Mouse (Mus musculus) spleen, embryonic (tissue): ENCODE results near the gene Npcd.

Experiments
- CTCF ChIA-PET: fragments of 350-600 bp; sonication (Branson Sonifier 250); formaldehyde crosslinking; loops from one replicate; lab custom pipeline; 2022; lab: Charles Lee

Gene Npcd

GRCm38 (mm10) chr15:79805246-79805645, 28.8 kb downstream of the Npcd start:
- CTCF ChIA-PET, result no interaction called here

- CTCF ChIA-PET, result interaction anchor here (0.6 to 1.0 kb wide), 2 partner anchors 10 to 15 kb away, joined by 3 read pairs; no protein-coding TSS in a partner anchor
Measured at GRCm38 (mm10) chr15:79804352-79805071, 29.5 kb downstream of the Npcd start, which contains the start of gene Nptxr. Gene Nptxr, minus strand, starts transcription at chr15:79804766.

GRCm38 (mm10) chr15:79803533-79804351, 30.3 kb downstream of the Npcd start:
- CTCF ChIA-PET, result interaction anchor here (1.0 kb wide), 1 partner anchor 11 kb away, joined by 3 read pairs; no protein-coding TSS in a partner anchor

DNA sequence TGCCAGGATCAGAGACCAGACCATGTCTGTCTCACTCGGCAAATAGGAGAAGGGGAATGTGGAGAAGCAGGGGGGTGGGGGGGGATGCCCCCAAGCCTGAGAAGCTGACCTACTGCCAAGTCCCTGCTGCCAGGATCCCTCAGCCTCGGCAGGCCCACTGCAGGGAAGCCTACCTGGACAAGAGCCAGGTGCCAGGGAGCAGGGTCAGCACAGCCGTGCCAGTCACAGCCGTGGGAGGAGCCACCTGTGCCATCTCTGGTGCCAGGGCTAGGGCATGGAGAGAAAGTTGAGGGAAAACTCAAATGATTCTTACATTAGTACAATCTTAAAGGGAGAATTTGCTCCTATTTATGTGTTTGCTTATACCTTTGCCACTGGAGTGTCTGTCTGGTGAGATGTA, 31.7 kb downstream of the Npcd start:
- CTCF ChIA-PET, result interaction anchor here (0.6 kb wide), 1 partner anchor 1596 kb away, joined by 3 read pairs; no protein-coding TSS in a partner anchor

DNA sequence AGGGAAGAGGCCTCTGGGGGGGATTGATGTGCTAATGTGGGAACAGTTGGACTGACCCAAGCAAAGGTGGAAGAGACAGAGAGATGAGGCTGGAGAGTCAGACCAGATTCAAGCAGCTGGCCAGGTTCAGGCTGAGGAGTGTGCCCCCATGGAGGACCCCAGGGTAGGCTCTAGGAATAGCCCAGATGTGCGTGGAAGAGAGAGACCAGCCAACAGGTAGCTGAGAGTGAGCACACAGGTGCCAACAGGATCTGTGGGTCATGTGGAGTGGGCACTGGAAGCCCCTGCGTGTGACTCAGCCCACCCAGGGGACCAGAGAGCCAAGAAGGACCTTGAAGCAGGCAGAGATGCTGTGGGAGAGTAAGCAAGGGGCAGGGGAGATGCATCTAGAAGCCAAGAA, 32.4 kb downstream of the Npcd start:
- CTCF ChIA-PET, result no interaction called here

DNA sequence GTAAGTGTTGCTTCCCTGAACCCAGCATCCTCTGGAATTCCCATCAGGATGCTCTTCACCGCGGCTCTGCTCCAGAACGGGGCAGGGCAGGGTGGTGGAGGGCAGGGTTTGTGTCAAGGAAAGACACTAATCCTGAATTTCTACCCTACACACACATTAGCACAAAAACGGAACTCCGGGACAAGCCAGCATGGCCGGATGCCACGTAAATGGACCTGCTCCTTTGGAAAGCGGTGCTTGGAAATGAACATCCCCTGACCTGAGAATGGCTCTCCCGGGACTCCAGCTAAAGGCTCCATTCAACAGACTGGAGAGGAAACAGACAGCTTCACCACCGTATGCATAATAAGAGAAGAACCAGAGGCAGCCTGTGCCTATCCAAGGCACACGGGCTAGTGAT, 33.3 kb downstream of the Npcd start:
- CTCF ChIA-PET, result no interaction called here

DNA sequence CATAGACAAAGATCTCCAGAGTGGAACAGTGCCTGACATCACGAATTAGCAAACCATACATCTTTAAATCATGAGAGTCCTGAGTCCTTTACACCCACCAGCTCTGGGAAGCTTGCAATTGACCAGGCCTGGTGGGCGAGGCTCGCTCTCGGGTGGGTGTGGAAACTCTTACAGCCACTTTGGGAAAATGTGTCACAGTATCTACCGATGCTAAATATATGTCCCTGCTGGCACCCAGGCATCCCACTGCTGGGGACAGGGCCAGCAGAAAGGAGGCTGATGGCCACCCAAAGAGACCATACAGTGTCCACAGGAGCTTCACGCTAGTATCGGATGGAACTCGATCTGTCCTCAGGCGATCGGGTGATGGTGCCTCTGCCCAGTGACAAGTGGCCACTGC, 35.4 kb downstream of the Npcd start:
- CTCF ChIA-PET, result no interaction called here

DNA sequence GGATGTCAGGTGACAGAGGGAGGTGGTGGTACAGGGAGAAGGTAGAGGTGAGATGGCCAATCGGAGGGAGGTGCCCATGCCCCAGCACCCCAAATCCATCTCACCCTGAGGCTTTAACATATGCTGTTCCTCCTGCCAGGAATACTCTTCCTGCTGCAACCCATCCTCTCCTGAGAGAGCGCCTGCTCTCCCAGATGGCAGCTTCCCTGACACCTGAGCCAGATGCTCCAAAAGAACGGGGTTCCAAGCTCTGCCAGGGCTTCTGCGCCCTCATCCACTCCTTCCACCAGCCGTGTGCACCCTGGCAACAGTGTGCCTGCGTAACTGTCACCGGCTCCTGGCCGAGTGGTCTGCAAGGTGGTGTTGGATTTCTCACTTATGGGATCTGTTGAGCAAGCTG, 36.4 kb downstream of the Npcd start:
- CTCF ChIA-PET, result no interaction called here

DNA sequence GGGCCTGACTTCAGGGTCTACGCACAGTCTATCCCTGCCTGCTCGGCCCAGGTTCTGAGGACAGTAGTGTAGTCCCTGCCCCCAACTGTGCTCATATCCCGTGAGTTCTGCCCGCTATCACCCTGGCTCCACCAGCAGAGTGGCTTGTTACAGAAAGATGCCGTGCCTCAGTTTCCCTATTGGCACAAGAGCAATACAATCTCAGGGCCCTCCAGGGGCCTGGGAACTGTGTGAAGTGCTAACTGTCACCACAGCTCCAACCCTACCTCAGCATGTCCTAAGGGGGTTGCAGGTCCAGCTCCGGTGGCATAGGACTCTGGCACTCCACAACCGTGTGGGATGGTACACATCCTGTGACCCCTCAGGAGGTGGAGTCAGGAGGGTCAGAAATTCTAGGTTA, 36.9 kb downstream of the Npcd start:
- CTCF ChIA-PET, result no interaction called here

GRCm38 (mm10) chr15:79796256-79796655, 37.8 kb downstream of the Npcd start:
- CTCF ChIA-PET, result no interaction called here

DNA sequence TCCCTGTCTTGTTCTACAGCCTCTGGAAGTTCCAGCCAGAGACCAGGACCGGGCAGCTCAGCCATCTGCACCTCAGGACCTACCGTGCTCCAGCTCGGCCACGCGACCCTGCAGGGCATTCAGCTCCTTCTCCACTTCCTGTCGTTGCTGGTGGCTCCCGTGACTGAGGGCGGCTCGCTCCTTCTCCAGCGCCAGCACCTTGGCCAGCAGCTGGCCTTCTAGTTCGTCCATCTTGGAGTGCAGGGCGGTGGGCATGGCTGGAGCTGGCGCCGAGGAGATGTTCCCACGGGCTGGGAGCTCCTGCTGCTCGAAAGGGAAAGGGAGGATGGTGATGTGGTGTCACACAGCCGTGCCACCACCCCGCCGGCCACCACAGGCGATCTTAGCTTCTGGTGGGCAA, 39.9 kb downstream of the Npcd start:
- CTCF ChIA-PET, result no interaction called here

GRCm38 (mm10) chr15:79793076-79793475, 41.0 kb downstream of the Npcd start:
- CTCF ChIA-PET, result interaction anchor here (0.5 to 0.7 kb wide), 2 partner anchors 373 to 1476 kb away, joined by 3 to 4 read pairs; no protein-coding TSS in a partner anchor

GRCm38 (mm10) chr15:79792455-79792854, 41.6 kb downstream of the Npcd start:
- CTCF ChIA-PET, result interaction anchor here (0.5 kb wide), 1 partner anchor 1477 kb away, joined by 4 read pairs; no protein-coding TSS in a partner anchor

DNA sequence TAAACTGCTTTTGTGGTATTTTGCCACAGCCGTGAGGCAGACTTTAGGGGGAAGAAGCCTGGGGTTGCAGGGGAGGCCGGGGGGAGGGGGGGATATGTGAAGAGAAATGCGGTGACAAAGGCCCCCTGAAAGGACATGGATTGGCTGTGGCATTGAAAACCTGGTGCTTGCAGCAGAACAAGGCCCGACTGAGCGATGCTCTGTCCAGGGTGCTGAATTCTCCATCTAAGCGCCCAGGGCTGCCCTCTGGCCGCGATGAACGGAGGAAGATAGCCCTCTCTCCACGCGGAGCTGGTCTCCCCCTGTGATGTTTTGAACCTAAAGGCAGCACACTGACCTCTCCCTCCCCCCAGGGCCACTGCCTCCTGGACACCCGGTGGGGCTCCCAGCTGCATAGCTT, 42.5 kb downstream of the Npcd start:
- CTCF ChIA-PET, result no interaction called here

DNA sequence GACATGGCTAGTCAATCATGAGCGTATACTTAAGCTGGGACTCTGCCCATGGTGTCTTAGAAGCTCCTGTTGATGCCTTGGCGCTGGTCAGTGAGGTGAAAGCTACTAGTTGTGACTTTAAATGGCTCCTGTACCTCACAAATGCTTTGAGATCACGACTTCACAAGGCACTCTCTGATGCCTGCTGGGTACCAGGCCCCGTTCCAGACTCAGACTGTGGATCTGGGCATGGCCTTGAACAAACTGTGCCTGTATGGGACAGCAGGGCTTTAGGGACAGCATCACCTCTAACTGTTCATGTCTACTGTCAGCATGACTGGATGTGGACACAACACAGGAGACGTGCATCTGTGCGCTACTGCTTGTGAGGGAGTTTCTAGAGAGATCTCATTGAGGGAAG, 43.1 kb downstream of the Npcd start:
- CTCF ChIA-PET, result no interaction called here

GRCm38 (mm10) chr15:79790111-79790510, 43.9 kb downstream of the Npcd start:
- CTCF ChIA-PET, result no interaction called here

DNA sequence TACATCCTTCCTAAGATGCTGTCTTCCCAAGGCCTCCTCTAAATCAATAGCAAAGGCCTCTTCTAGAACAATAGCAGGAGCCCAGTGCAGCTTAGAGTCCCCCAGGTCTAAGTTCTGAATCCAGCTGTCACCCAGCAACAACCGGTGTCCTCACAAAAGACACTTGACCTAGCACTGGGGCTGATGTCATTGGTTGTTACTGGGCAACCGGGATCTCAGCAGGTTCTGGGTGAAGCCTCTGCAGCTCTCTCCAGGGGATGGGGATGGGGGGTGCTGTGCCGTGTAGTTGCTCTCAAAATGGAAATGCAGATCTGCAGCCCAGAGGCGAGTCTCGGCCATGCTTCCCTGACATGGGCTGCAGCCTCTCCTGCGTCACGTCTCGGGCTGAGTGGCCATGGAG, 46.2 kb downstream of the Npcd start:
- CTCF ChIA-PET, result interaction anchor here (0.7 kb wide), 1 partner anchor 502 kb away, joined by 3 read pairs; no protein-coding TSS in a partner anchor

DNA sequence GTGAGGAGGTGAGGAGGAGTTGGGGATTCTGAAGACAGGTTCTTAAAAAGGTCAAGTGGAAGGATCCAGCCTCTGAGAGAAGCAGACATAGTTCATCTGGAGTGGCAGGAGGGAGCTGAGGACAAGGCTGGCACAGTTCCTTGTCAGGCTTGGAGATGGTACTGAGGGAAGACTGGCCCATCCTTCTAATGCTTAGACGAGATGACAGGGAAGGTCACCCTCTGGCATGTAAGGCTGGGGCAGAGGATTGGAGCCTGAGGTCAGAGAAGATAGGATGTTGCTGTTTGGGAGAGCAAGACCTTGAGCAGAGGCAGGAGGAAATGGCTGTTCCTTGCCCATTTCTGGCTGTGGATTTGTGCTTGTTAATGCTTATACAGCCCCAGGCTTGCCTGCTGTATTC, 49.0 kb downstream of the Npcd start:
- CTCF ChIA-PET, result no interaction called here

DNA sequence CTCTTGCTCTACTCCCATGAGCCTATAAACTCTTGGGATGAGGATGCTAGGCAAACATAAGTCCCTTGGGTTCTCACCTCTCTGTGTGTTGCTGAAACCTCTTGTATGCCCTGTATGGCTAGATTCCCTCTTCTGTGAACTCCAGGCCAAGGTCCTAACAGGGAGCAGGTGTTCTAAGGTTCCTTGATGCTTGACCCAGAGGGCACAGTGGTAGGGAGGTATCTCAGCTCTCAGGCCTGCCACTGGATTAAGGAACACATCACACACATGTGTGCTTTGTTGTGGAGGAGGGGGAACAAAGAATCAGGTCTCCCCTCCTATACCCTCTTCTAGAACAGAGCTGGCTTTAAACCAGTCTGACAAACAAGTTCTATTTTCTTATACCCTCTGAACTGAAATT, 56.3 kb downstream of the Npcd start, which contains the start of gene Dnal4:
Gene Dnal4 (minus strand): TSS at position 101 of the 400 bp plus-strand sequence.
- CTCF ChIA-PET, result no interaction called here

DNA sequence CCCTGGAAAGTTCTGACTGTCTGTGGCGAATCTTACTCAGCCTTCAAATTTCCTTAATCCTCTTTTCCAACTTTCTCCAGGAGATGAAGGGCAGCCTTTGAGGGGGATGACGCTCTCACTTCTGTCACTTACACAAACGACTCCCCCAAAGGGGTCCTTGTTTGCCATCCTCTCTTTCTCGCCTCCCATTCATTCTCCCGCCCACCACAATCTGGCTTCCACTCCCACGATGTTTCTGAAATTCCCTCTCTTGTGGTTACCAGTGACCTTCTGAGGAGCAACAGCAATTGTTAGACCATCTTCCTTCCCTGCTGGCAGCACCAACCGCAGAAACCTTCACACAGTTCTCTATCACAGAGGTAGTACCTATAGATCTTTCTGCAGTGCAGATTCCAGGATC, 58.4 kb downstream of the Npcd start:
- CTCF ChIA-PET, result interaction anchor here (0.6 kb wide), 1 partner anchor 42 kb away, joined by 4 read pairs; no protein-coding TSS in a partner anchor

DNA sequence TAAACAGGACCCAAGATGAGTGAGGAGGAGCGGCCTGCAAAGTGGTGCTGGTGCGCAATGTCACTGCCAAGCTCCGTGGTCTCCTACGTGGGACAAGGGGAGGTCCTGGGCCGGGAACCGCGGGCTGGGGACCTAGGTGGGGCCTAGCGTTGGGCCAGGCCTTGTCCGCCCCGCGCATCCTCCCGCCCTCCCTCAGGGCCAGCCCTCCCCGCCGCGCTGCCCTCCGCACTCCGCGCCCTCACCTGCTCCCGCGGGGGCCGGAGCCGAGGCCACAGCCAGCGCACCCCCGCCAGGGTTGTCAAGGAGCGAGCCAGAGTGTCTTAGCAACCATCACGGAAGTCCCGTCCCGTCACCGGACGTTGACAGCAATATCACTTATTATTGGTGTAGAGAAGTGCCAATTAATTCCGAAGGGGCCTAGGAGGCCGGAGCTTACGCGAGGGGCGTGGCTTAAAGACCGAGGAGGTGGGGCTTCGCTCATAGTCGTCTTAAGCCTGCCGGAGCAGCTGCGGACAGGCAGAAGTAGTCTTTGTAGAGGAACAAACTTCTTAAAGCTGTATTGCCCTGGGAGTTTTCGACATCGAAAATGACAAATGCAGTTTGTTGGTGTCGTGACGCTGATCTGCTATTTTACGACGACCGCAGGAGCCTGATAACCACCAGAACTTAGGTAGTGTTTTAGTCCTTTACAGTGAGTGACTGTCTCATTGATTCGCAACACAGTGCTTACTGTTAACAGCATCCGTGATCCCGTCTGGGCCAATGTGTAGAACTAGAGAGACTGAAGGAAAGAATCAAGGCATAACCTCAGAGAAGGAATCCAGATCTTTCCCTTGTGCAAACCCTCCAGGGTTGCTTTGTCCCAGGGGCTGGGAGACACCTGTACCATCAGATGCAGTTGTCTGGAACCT, 59.7 kb downstream of the Npcd start:
- CTCF ChIA-PET, result interaction anchor here (0.5 kb wide), 1 partner anchor 101 kb away, joined by 3 read pairs; no protein-coding TSS in a partner anchor
